Mouse (Mus musculus) E14TG2a.4 (cell line): ENCODE data around the gene Farp2.

ENCODE experiments used
- CTCF ChIP-seq: conservative IDR thresholded peaks from 2 replicates; pipeline ENCODE4 v1.5.1; 2014; ENCODE audit warnings: low read length
- POU5F1 ChIP-seq: IDR thresholded peaks from 2 replicates; pipeline ENCODE4 v1.6.1; 2014; ENCODE audit warnings: low read length, borderline replicate concordance

- TF ChIP-seq CTCF = no peak
- TF ChIP-seq POU5F1 = no peak
These were observed 130.1 kb downstream of the Farp2 start for GRCm38 (mm10) chr1:93641978-93642377.
